Mouse (Mus musculus) midbrain, embryonic 15.5 days (tissue): ENCODE data around the gene Gm13871. TPM values are rescaled to one million over a fixed set of nuclear protein-coding genes. Genes with fewer than 3 reads are reported as not detected.
"Not testable (repeated sequence)": the region's sequence is repeated elsewhere in the genome, so short reads cannot be mapped to it uniquely, and the experiment has no call there.

Experiments
- ATAC-seq: fragments of 200-750 bp; cut with Nextera tagmentation; replicated peaks from 2 replicates; pipeline ENCODE4 v1.8.0; 2017; ENCODE audit warnings: moderate TSS enrichment
- H3K27ac ChIP-seq: fragments of 300-500 bp; sonication (generic); 2 replicates; pipeline ENCODE4 v1.5.1; 2015; ENCODE audit warnings: mild to moderate bottlenecking, inconsistent platforms
- H3K27me3 ChIP-seq: fragments of 300-500 bp; sonication (generic); replicated peaks from 2 replicates; pipeline ENCODE4 v1.6.1; 2015; ENCODE audit warnings: inconsistent platforms
- H3K36me3 ChIP-seq: fragments of 300-500 bp; sonication (generic); replicated peaks from 2 replicates; pipeline ENCODE4 v1.6.1; 2015; ENCODE audit warnings: inconsistent platforms
- H3K4me1 ChIP-seq: fragments of 300-500 bp; sonication (generic); 2 replicates; pipeline ENCODE4 v1.6.1; 2015; ENCODE audit warnings: inconsistent platforms
- H3K4me2 ChIP-seq: fragments of 300-500 bp; sonication (generic); 2 replicates; pipeline ENCODE4 v1.6.1; 2015; ENCODE audit warnings: inconsistent platforms, mild to moderate bottlenecking, moderate library complexity
- H3K4me3 ChIP-seq: fragments of 300-500 bp; sonication (generic); 2 replicates; pipeline ENCODE4 v1.5.1; 2015; ENCODE audit warnings: mild to moderate bottlenecking, inconsistent platforms
- H3K9ac ChIP-seq: fragments of 300-500 bp; sonication (generic); 2 replicates; pipeline ENCODE4 v1.6.1; 2015; ENCODE audit warnings: mild to moderate bottlenecking, inconsistent platforms
- H3K9me3 ChIP-seq: fragments of 300-500 bp; sonication (generic); 2 replicates; pipeline ENCODE4 v1.6.1; 2016; ENCODE audit warnings: inconsistent platforms
- WGBS: fragments of 180-500 bp; shearing (Covaris S2); methylation state at CpG from one replicate; pipeline ENCODE4 v1.1.7; 2015; ENCODE audit warnings: mixed read lengths; 5-methylcytosine and 5-hydroxymethylcytosine counted together
- polyA plus RNA-seq: library from polyadenylated mRNA; unstranded; fragments of >200 nt; fragmentation: Nextera tagmentation; extraction: Ambion mirVana; gene quantifications from 2 replicates; pipeline ENCODE4 v1.2.1, GENCODE M21; 2015

The Gm13871 gene
- polyA plus RNA-seq: not detected in 2 replicates

DNA sequence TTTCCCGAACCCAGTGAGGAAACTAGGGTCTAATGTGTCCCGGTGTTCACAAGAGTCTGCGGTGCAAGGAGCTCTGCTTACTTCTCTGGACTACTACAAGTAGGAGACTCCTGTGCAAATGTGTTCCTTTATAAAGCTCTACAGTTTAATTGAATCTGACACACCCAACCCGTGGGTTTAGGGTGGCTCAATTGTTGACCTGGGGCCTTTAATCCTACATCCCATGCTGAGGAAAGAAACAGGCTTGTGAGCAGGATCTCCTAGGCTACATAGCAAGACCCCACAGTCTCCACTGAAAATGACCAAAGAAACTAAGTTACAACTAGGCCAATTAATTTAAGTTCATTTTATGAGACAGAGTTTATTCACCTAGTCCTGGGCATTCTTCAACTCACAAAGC is at the start of gene Gm13871:
Gene Gm13871, minus strand, starts transcription at position 101 of the 400 bp plus-strand sequence.
- ATAC-seq, H3K4me2 ChIP-seq, H3K27ac ChIP-seq, H3K36me3 ChIP-seq, H3K27me3 ChIP-seq, H3K9ac ChIP-seq, H3K9me3 ChIP-seq, H3K4me1 ChIP-seq, H3K4me3 ChIP-seq: not testable (repeated sequence)
- WGBS: no CpG with 5 or more reads among the region's 4 CpGs

DNA sequence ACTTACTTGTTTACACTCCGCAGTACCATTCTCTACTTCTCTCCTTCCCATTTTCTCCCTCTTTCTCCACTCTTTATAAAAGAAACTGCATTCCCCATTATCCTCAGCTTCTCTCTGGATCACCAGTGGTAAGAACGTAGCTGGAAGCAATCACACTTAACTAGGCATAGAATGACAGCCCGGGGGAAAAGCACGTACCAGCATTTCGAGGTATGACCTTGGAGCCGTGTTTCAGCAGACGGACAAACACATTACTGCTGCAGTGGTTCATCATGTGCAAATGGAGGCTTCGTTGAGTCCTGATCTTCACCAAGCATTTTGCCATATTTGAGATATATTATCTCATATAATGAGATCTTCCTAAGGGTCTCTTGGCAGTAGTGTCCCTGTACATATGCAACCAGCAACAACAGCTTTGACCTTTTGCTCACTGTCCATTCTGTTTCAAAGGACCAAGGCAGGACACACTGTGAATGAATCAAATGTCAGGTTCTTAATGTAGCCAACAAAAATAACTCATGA is 44.7 kb upstream of the Gm13871 start, which contains the start of gene 2310002L09Rik:
Gene 2310002L09Rik, minus strand, starts transcription at position 472 of the 522 bp plus-strand sequence.
- no peak within 1 kb of the TSS for H3K27ac ChIP-seq
- no peaks in the 10 kb centered on the region for H3K9me3 ChIP-seq
- H3K4me3 ChIP-seq: no peak within 1 kb of the TSS
- no peak within 1 kb of the TSS for H3K9ac ChIP-seq
- H3K36me3 ChIP-seq: no peaks in the 10 kb centered on the region
- WGBS: 83% methylated on average over 8 of the region's 8 CpGs
- no peak for ATAC-seq
- no peaks in the 10 kb centered on the region for H3K4me1 ChIP-seq
- no peak within 1 kb of the TSS for H3K4me2 ChIP-seq
- H3K27me3 ChIP-seq: no peaks in the 10 kb centered on the region

DNA sequence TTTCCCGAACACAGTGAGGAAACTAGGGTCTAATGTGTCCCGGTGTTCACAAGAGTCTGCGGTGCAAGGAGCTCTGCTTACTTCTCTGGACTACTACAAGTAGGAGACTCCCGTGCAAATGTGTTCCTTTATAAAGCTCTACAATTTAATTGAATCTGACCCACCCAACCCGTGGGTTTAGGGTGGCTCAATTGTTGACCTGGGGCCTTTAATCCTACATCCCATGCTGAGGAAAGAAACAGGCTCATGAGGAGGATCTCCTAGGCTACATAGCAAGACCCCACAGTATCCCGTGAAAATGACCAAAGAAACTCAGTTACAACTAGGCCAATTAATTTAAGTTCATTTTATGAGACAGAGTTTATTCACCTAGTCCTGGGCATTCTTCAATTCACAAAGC is 14.9 kb upstream of the Gm13871 start, which contains the start of gene Gm11756:
Gene Gm11756, minus strand, starts transcription at position 101 of the 400 bp plus-strand sequence.
- H3K27ac ChIP-seq, H3K4me1 ChIP-seq, H3K4me2 ChIP-seq, H3K27me3 ChIP-seq, H3K9ac ChIP-seq, H3K36me3 ChIP-seq, H3K4me3 ChIP-seq, H3K9me3 ChIP-seq, ATAC-seq: not testable (repeated sequence)
- 88% methylated on average over 6 of the region's 6 CpGs for WGBS

DNA sequence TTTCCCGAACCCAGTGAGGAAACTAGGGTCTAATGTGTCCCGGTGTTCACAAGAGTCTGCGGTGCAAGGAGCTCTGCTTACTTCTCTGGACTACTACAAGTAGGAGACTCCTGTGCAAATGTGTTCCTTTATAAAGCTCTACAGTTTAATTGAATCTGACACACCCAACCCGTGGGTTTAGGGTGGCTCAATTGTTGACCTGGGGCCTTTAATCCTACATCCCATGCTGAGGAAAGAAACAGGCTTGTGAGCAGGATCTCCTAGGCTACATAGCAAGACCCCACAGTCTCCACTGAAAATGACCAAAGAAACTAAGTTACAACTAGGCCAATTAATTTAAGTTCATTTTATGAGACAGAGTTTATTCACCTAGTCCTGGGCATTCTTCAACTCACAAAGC is 14.7 kb downstream of the Gm13871 start, which contains the start of gene Gm11757:
Gene Gm11757, minus strand, starts transcription at position 101 of the 400 bp plus-strand sequence.
- H3K27me3 ChIP-seq, H3K9ac ChIP-seq: not testable (repeated sequence)
- no CpG with 5 or more reads among the region's 4 CpGs for WGBS

DNA sequence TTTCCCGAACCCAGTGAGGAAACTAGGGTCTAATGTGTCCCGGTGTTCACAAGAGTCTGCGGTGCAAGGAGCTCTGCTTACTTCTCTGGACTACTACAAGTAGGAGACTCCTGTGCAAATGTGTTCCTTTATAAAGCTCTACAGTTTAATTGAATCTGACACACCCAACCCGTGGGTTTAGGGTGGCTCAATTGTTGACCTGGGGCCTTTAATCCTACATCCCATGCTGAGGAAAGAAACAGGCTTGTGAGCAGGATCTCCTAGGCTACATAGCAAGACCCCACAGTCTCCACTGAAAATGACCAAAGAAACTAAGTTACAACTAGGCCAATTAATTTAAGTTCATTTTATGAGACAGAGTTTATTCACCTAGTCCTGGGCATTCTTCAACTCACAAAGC is 29.6 kb downstream of the Gm13871 start, which contains the start of gene Gm11758:
Gene Gm11758, minus strand, starts transcription at position 101 of the 400 bp plus-strand sequence.
- not testable (repeated sequence) for ATAC-seq, H3K27ac ChIP-seq, H3K9me3 ChIP-seq, H3K4me1 ChIP-seq, H3K4me3 ChIP-seq, H3K4me2 ChIP-seq, H3K9ac ChIP-seq, H3K36me3 ChIP-seq, H3K27me3 ChIP-seq
- no CpG with 5 or more reads among the region's 4 CpGs for WGBS

More for the DNA sequence above, 14.7 kb downstream of the Gm13871 start, which contains the start of gene Gm11757:
- not testable (repeated sequence) for H3K36me3 ChIP-seq, H3K9me3 ChIP-seq, H3K4me2 ChIP-seq, H3K27ac ChIP-seq, ATAC-seq, H3K4me3 ChIP-seq, H3K4me1 ChIP-seq

Other genes with a start within 250 kb of the Gm13871 start
- not detected in 2 replicates for gene Gm11239, start 237.6 kb downstream of the Gm13871 start, polyA plus RNA-seq
- not detected in 2 replicates for gene Gm428, start 222.4 kb downstream of the Gm13871 start, polyA plus RNA-seq
- 0.28 and 0.54 TPM in 2 replicates for gene Rasef, start 115.0 kb downstream of the Gm13871 start, polyA plus RNA-seq
- not detected in 2 replicates for gene Gm11758, start 29.7 kb downstream of the Gm13871 start, polyA plus RNA-seq
- gene Gm11757, start 14.8 kb downstream of the Gm13871 start, polyA plus RNA-seq: not detected in 2 replicates
- not detected in 2 replicates for gene Gm11756, start 14.8 kb upstream of the Gm13871 start, polyA plus RNA-seq
- not detected in 2 replicates for gene 2310002L09Rik, start 44.9 kb upstream of the Gm13871 start, polyA plus RNA-seq
- gene Frmd3, start 107.5 kb upstream of the Gm13871 start, polyA plus RNA-seq: 33.9 and 37.3 TPM in 2 replicates